Mouse (Mus musculus): ENCODE data around the gene Grk4.

DNA sequence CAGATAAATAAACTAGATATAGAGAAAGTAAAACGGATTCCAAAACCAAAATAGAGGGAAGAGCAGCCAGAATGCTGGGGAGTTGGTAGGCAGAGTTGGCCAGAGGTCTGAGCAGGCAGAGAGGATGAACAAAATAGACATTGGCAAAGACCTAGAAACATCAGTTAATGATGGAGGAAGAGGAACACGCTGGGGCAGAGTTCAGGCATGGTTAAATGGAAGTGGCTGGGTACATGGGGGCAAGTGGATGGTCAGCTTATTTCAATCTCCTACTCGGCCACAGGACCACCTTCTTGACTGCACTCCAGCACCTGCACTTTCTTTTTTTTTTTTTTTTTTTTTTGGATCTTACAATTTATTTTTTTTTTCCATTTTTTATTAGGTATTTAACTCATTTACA, 18.2 kb upstream of the Grk4 start:
- TF ChIP-seq CTCF (conservative IDR thresholded peaks at IDR 0.05; ENCODE audit: low read length) (no peak), POU5F1 (IDR thresholded peaks at IDR 0.05; ENCODE audit: borderline replicate concordance, low read length) (no peak)
